Mouse (Mus musculus) retina, embryonic 14.5 days (tissue): ENCODE results near the gene Rnf180.

Source experiments
- DNase-seq: peaks from one replicate; pipeline ENCODE4 v3.0.0-alpha.2; 2015; ENCODE audit warnings: low spot score

Rnf180 gene

DNA sequence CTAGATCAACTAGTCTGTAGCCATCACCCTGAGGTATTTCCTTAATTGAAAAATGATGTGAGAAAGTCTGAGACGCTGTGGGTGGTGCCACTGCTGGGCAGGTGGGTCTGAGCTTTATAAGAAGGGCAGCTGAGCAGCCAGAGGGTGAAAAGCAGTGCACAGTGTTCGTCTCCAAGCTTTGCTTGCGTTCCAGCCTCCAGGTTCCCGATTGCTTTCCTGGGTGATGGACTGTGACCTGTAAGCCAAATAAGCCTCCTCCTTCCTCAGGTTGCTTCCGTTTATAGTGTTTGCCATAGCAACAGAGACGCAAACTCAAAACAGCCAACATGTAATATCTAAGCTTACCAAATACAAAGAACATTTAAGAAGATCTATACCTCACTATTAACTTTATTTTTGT lies 162.2 kb downstream of the Rnf180 start:
- no peak for DNase-seq

DNA sequence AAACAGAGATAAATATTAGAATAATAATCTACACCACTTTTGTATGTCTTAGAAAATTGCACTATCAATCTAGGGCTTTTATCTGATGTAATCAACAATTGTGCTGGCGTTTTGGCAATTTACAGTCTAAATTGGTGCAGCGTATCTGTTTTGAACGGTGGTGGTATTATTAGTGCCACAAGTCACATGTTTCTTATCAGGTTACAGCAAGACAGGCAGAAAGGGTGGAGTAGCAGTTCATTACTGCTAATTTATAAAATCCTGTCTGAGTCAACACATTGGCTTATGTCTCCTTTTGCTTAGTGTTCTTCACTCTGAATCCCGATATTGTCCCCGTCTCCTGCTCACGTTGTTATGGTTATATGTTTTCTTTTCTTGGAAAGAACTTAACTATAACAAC lies 164.5 kb downstream of the Rnf180 start:
- no peak for DNase-seq

DNA sequence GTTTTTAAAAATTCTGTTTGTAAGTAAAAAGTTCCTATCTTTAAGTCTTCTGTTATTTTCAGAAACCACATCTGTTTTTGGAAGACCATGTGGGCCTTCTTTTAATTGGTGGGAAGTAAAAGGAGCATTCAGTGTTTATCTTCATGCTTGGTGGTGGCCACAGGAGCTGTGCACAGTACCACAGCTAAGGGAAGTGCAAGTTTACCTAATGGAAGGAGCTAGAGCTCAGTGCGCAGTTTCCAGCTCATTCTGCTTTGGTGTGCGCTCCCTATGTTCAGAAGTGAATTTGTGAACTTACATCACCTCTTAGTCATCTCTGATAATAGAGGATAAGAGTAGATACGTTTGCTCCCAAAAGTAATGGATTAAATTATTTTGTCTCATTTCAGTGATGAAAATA lies 172.5 kb downstream of the Rnf180 start:
- no peak for DNase-seq

DNA sequence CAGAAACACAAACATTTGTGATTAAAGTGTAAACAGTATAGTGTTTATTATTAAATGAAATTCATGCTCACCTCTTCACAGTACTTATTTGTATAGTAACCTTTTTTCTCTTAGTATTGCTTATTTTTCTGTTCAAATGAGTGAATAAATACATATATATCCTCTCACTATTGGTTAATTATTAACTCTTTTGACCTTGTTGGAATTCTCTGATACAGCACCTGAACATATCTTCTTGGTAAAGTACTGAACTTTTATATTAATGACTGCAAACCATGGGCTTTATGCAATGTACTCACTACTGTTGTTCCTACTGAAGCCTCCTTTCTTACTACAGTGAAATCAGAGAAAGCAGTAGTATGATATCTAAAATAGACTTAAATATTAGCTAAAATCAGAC lies 173.0 kb downstream of the Rnf180 start:
- no peak for DNase-seq

DNA sequence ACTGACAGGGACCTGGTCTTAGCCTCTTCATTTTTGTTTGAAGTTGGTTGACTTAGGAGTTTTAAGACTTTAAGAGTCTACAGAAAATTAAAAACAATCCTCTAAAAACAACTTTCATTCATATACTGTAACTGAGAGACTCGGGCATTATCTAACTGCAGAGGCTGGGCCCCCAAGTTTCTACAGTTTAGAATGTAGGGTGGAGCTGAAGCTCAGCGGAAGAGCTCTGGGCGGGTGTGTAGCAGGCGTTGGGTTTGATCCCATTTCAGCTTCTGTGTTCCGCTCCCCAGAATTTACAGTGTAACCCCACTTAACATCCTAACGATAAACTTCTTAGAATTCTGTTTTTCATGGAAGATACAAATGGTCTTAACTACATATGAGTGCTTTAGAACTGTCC lies 183.0 kb downstream of the Rnf180 start:
- no peak for DNase-seq

DNA sequence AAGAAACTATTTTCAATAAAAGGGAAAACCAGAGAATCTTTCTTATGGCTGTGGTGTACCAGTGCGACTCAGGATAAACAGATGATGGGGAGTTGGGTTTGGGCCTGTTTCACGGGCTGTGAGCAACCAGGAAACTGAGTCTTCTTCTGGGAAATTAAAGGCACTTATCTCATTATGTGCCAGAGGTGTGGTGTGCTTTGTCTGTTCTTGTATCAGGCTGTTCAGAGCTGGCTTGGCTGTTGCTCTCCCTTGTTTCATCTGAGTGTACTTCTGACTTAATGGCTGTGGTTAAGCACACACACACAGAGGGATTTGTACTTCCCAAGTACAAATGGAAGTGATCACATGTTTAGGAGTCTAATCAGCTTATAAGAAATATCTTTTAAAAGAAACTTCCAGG lies 190.2 kb downstream of the Rnf180 start:
- DNase-seq, result no peak

DNA sequence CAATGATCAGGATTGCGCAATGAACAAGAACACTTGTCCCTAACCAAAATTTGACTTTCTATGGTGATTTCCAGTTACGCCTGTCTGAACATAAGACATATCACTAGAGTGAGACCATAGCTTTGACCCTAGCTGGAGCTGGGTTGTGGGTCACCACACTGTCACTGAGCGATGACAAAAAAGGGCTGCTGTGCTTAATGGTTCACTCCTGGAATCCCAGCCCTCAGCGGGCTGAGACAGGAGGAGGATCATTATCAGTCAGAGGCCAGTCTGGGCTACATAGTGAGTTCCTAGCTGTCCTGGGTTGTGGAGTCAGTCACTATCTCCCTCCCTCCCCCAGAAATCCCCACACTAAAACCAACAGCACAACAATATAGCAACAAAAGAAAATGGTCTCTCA lies 193.9 kb downstream of the Rnf180 start:
- no peak for DNase-seq

DNA sequence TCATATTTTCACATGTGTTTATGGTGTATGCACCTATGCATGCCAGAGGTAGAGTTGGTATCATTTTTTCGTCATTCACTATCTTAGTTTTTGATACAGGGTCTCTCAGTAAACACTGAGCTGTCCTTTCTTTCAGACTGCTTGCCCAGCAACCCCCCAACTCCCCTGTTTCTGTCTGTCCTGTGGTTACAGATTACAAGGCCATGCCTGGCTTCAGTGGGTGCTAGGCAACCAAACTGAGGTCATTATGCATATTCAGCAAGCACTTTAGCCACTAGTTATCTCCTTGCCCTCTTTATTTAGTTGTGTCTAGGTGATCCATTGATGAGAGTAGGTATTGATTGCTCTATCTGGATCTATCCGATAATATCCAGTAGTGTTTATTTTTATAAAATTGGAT lies 198.3 kb downstream of the Rnf180 start:
- DNase-seq, result no peak

DNA sequence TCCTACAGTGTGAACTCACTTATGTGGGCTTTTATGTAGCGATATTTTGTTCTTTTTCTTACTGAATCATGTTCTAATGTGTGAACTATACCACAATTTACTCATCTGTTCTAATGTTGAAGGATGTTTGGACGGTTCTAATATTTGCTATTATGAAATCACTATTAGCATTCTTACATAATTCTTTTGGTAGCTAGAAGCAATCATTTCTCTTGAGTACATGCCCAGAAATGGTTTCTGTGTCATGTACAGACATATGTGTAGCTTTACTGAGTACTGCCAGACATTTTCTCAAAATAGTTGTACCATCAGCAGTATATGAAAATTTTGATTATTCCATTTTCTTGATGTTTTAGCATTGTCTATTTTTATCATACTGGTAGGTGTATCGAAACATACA lies 205.3 kb downstream of the Rnf180 start:
- no peak for DNase-seq

DNA sequence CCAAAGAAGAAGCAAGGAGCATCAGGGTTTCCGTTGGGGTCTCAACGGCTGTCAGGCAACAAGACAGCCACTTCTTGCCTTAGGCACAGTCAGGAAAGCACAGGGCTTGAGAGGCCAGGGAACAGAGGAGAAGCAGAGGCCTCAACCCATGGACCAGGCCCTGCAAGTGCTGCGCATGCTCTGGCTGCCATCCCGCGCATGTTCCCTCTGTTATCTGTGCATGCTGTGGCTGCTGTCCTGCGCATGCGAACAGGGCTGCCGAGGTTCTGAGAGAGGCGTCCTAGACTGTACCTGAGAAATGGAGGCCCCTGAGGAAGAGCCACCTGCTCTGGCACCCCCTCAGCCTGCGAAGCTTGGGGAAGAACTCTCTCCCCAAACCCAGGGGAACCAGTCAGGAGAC lies 212.8 kb downstream of the Rnf180 start, which contains the start of gene 4933425L06Rik:
TSS of gene 4933425L06Rik (plus strand) at position 261 of the 400 bp plus-strand sequence.
- DNase-seq, result no peak
